Mouse (Mus musculus) small intestine, adult 2 months (tissue): Measurements from ENCODE around the gene Cyp8b1.

Experiments
- CTCF ChIP-seq: fragments of 200-500 bp; IDR thresholded peaks from 2 replicates; pipeline ENCODE4 v1.5.1; 2012; ENCODE audit warnings: low read depth, mild to moderate bottlenecking, control low read depth, inconsistent platforms, low read length, moderate library complexity, mixed read lengths; ENCODE audit not compliant: insufficient replicate concordance, insufficient read length; ENCODE audit errors: extremely low read depth
- POLR2A ChIP-seq: fragments of 200-500 bp; IDR thresholded peaks from 2 replicates; pipeline ENCODE4 v1.6.1; 2012; ENCODE audit warnings: low read depth, mild to moderate bottlenecking, control low read depth, inconsistent platforms, low read length, moderate library complexity

DNA sequence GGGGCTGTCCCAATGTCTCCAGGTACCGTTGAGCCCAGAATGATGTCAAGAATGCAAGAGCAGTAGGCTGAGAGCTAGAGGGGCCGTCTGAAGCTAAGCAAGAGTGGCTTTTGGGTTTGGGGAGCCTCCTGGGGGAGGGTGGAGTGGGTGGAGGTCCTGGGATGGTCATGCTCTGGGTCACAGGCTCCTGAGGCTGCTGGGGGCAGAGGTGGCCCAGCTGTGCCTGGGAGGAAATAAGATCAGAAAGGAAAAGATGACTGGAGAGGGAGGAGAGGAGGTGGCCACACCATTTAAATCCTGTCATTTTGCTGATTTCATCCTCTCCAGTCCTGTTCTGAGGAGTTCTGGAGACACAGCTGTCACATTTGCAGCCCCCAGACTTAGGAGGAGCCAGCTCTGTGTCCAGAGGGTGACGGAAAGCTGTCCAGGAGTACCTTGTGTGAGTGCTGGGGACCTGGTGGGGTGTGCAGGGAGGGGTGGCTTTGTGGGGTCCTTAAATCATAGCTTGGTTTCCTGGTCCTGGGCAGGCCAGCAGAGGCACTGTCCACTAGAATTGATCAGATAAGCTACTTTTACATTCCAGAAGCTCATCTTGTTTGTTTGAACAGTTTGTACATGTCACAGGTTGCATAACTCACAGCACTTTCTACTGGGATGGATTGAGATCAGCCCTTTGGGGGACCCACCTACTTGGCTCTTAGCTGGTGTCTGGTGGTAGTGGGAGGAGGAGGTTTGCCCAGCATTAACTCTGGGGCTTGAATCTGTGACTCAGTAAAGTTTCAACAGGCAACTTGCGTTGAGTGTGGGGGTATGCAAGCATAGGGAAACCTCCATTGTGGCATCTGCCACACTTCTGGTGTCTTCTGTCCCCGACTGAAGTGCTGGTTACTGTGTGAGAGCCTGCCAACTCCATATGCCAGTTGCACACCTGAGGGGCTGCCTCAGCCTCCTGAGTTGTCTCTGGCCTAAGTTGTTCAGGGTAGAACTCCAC is 14.1 kb downstream of the Cyp8b1 start:
- TF ChIP-seq CTCF (no peak), POLR2A (no peak)
